Mouse (Mus musculus): ENCODE results near the gene Dnah2. TPM values are rescaled to one million over a fixed set of nuclear protein-coding genes. Genes with fewer than 3 reads are reported as not detected.
A peak's percentile ranks its signal among the peaks of the same experiment; 100 is the strongest.
"Not testable (repeated sequence)": the region's sequence is repeated elsewhere in the genome, so short reads cannot be mapped to it uniquely, and the experiment has no call there.

The Dnah2 gene
- total and polyA plus RNA-seq, 3 experiments: under 0.01 to 0.03 TPM; not detected in 1

DNA sequence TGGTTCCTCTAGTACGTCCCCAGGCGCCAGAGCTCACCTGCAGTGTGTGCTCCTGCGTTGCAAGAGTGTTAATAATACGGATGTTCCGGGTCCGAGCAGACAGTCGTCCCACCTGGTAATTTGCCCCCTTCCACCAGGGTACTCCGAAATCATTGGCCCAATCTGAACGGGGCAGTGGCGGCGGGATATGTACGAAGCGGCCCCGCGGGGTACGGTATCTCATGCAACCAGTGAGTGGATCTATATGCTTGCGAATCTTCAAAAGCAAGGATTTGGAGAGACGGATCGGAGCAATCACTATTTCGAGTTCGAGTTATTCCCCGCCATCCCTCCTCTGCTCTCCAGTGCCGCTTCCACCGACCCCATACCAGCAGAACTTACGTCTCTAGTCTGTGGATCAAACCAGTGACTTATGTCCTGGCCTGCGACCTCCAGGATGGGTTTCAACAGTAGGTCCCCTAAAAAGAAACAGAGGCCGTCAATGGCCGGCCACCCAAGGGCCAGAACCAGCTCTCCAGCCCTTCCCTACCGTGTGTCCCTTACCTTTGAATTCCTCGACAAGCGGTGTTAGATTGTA is 154.2 kb downstream of the Dnah2 start:
- DNase-seq (ENCODE audit: extremely low read depth); dilution Hi-C loops (cut with MboI; ENCODE audit: extremely low pct_ligation_motif_present, extremely low pct_unique_long_range_greater_than_20kb, low sequenced_read_pairs); H3K27me3 ChIP-seq (replicated peaks); H3K9me3 ChIP-seq (replicated peaks; ENCODE audit: low read length): not testable (repeated sequence)
- Histone ChIP-seq H3K4me2 (ENCODE audit: insufficient read depth, low read depth, poor library complexity, severe bottlenecking) (peak overlapping the region; percentile 76), H3K9ac (ENCODE audit: insufficient read depth, low read depth) (peak overlapping the region; percentile 99), H3K4me1 (ENCODE audit: control insufficient read depth in 1 of 2, insufficient read depth in 2 of 2) (peaks cover 0 to 12% of the 10 kb centered on the region in 2 experiments; a peak in 2 of 4 replicates), H3K27ac (ENCODE audit: insufficient read depth, low read depth) (peak overlapping the region; percentile 63; the same call in 1 of the 2 replicates), H3K4me3 (replicated peaks in 1 of 3; ENCODE audit: low read depth in 2 of 3, low read length in 2 of 3, poor library complexity in 1 of 3) (peak overlapping the region; percentile 63 to 96 (median 78)), H3K36me3 (replicated peaks in 1 of 2; ENCODE audit: control insufficient read depth in 1 of 2, insufficient read depth in 1 of 2, low read length in 1 of 2) (peaks cover 15 to 29% of the 10 kb centered on the region in 2 experiments), H3K79me2 (replicated peaks; ENCODE audit: control insufficient read depth, extremely low read depth, insufficient read depth, poor library complexity, severe bottlenecking) (peaks cover 13% of the 10 kb centered on the region)
- TF ChIP-seq POLR2A (IDR thresholded peaks at IDR 0.05; ENCODE audit: low read depth, low read length): peak; percentile 24; the same call in 1 of the 2 replicates
- in situ Hi-C loops (cut with MboI; ENCODE audit: low pct_ligation_motif_present, low pct_unique_long_range_greater_than_20kb, low sequenced_read_pairs): loop anchor here (5.0 kb wide), 2 partner anchors 38 to 127 kb away; no protein-coding TSS in a partner anchor

DNA sequence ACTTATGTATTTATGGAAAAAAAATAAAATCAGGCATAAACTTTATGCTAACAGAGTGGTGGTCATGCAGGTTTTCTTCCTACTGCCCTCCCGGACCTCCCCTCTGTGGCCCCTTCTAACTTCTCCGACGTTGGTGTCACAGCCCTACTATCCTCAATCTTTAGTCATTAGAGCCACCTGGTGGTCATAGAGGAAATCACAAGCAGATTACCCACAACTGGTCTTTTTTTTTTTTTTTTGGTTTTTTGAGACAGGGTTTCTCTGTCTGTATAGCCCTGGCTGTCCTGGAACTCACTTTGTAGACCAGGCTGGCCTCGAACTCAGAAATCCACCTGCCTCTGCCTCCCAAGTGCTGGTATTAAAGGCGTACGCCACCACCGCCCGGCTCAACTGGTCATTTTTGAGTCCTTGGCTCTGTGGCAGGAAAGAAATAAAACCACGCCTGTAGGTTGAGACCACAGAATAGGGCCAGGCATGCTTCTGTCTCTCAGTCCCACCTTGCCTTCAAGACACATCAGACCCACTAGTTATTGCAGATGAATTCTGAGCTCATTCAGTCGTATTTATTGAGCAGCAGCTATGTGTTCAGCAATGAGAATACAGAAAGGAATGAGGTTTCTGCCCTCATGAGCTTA is 158.4 kb downstream of the Dnah2 start:
- peaks cover 0 to 5% of the 10 kb centered on the region in 2 experiments; a peak in 2 of 4 replicates for H3K4me1 ChIP-seq (ENCODE audit: control insufficient read depth in 1 of 2, insufficient read depth in 2 of 2)
- DNase-seq (ENCODE audit: extremely low read depth): peak; percentile 85
- no peaks in the 10 kb centered on the region for H3K27me3 ChIP-seq (replicated peaks)
- H3K9me3 ChIP-seq (replicated peaks; ENCODE audit: low read length): no peaks in the 10 kb centered on the region
- in situ Hi-C loops (cut with MboI; ENCODE audit: low pct_ligation_motif_present, low pct_unique_long_range_greater_than_20kb, low sequenced_read_pairs) (no loop called here), dilution Hi-C loops (cut with MboI; ENCODE audit: extremely low pct_ligation_motif_present, extremely low pct_unique_long_range_greater_than_20kb, low sequenced_read_pairs) (no loop called here)
- no peak overlapping the region for H3K4me3 ChIP-seq (replicated peaks in 1 of 3; ENCODE audit: low read depth in 2 of 3, low read length in 2 of 3, poor library complexity in 1 of 3)
- H3K9ac ChIP-seq (ENCODE audit: insufficient read depth, low read depth): no peak overlapping the region
- peaks cover 10 to 32% of the 10 kb centered on the region in 2 experiments for H3K36me3 ChIP-seq (replicated peaks in 1 of 2; ENCODE audit: control insufficient read depth in 1 of 2, insufficient read depth in 1 of 2, low read length in 1 of 2)
- TF ChIP-seq MEF2A (IDR thresholded peaks at IDR 0.05; ENCODE audit: borderline replicate concordance, low read depth, low read length): no peak
- TF ChIP-seq CHD2 (IDR thresholded peaks at IDR 0.05; ENCODE audit: low read length): no peak
- no peak for TF ChIP-seq E2F4 (IDR thresholded peaks at IDR 0.05; ENCODE audit: insufficient replicate concordance, low read depth, low read length)
- TF ChIP-seq SMC3 (IDR thresholded peaks at IDR 0.05; ENCODE audit: low read depth, low read length): peak; percentile 97
- TF ChIP-seq RAD21 (IDR thresholded peaks at IDR 0.05; ENCODE audit: low read depth, low read length): peak; percentile 92
- no peak for TF ChIP-seq JUN (IDR thresholded peaks at IDR 0.05; ENCODE audit: insufficient read depth, low read depth, low read length)
- TF ChIP-seq NRF1 (IDR thresholded peaks at IDR 0.05; ENCODE audit: low read depth, low read length): no peak
- peak; percentile 72; the same call in 1 of the 2 replicates for TF ChIP-seq POLR2AphosphoS2 (IDR thresholded peaks at IDR 0.05; ENCODE audit: low read depth, low read length)
- peak; percentile 55; the same call in 1 of the 2 replicates for TF ChIP-seq MAZ (IDR thresholded peaks at IDR 0.05; ENCODE audit: low read depth, low read length)
- TF ChIP-seq UBTF (IDR thresholded peaks at IDR 0.05; ENCODE audit: low read depth, low read length): 0 out of 2 replicates have a peak, but pooled peaks have one; percentile 55
- no peak for TF ChIP-seq EP300 (IDR thresholded peaks at IDR 0.05; ENCODE audit: low read length)
- TF ChIP-seq NELFE (IDR thresholded peaks at IDR 0.05; ENCODE audit: low read depth, low read length): no peak
- TF ChIP-seq SIN3A (IDR thresholded peaks at IDR 0.05; ENCODE audit: low read length): peak; percentile 39; the same call in 1 of the 2 replicates
- peak; percentile 98 for TF ChIP-seq ZNF384 (IDR thresholded peaks at IDR 0.05; ENCODE audit: low read depth, low read length)
- TF ChIP-seq ZC3H11A (IDR thresholded peaks at IDR 0.05; ENCODE audit: low read depth, low read length): peak; percentile 87
- TF ChIP-seq TCF12 (IDR thresholded peaks at IDR 0.05; ENCODE audit: low read depth, low read length): no peak
- TF ChIP-seq MAFK (IDR thresholded peaks at IDR 0.05; ENCODE audit: insufficient replicate concordance, low read length): no peak
- TF ChIP-seq CTCF (conservative IDR thresholded peaks at IDR 0.05 in 1 of 2, IDR thresholded peaks at IDR 0.05 in 1 of 2; ENCODE audit: low read depth in 2 of 2, low read length in 2 of 2): peak; percentile 54 to 95
- peak; percentile 27; the same call in 1 of the 2 replicates for TF ChIP-seq IRF4 (IDR thresholded peaks at IDR 0.05; ENCODE audit: low read depth, low read length)
- TF ChIP-seq GABPA (IDR thresholded peaks at IDR 0.05; ENCODE audit: insufficient replicate concordance, low read depth, low read length): no peak
- no peak overlapping the region for H3K4me2 ChIP-seq (ENCODE audit: insufficient read depth, low read depth, poor library complexity, severe bottlenecking)
- H3K79me2 ChIP-seq (replicated peaks; ENCODE audit: control insufficient read depth, extremely low read depth, insufficient read depth, poor library complexity, severe bottlenecking): peaks cover 9% of the 10 kb centered on the region
- H3K27ac ChIP-seq (ENCODE audit: insufficient read depth, low read depth): no peak overlapping the region
